Mouse (Mus musculus): Measurements from ENCODE around the gene Trappc10. TPM values are rescaled to one million over a fixed set of nuclear protein-coding genes. Genes with fewer than 3 reads are reported as not detected.

Gene Trappc10
- polyA plus RNA-seq (2016; fragmentation: Nextera tagmentation; extraction: Ambion mirVana), result 9.3 and 12.4 TPM in 2 replicates

- WGBS, result under 1% methylated on average over 74 of the region's 74 CpGs
Measured at GRCm38 (mm10) chr10:78244438-78245224, at the start of gene Trappc10. TSS of gene Trappc10 (minus strand) at chr10:78244641.

GRCm38 (mm10) chr10:78293576-78293975 lies 49.1 kb upstream of the Trappc10 start:
- no peak overlapping the region for H3K27ac ChIP-seq (replicated peaks)
- no peaks in the 10 kb centered on the region for H3K36me3 ChIP-seq
- 0 out of 2 replicates have a peak, but pooled peaks cover 8% of the 10 kb centered on the region for H3K4me1 ChIP-seq
- H3K9me3 ChIP-seq (replicated peaks), result no peaks in the 10 kb centered on the region
- no peak overlapping the region for H3K4me3 ChIP-seq
- no peaks in the 10 kb centered on the region for H3K27me3 ChIP-seq (ENCODE audit: low read depth, poor library complexity, severe bottlenecking)
- WGBS, result 93% methylated on average over 1 of the region's 1 CpGs
- no peak for DNase-seq (ENCODE audit: low spot score)

More at GRCm38 (mm10) chr10:78244438-78245224, at the start of gene Trappc10:
- Histone ChIP-seq H3K9me3 (replicated peaks) (no peaks in the 10 kb centered on the region), H3K4me3 (peak within 1 kb of the TSS; percentile 95), H3K27ac (replicated peaks) (peak within 1 kb of the TSS; percentile 87), H3K27me3 (ENCODE audit: low read depth, poor library complexity, severe bottlenecking) (peaks cover 6% of the 10 kb centered on the region; the same call in 1 of the 2 replicates), H3K36me3 (no peaks in the 10 kb centered on the region), H3K4me1 (peaks cover 23% of the 10 kb centered on the region)
- DNase-seq (ENCODE audit: low spot score), result peak; percentile 88

DNA sequence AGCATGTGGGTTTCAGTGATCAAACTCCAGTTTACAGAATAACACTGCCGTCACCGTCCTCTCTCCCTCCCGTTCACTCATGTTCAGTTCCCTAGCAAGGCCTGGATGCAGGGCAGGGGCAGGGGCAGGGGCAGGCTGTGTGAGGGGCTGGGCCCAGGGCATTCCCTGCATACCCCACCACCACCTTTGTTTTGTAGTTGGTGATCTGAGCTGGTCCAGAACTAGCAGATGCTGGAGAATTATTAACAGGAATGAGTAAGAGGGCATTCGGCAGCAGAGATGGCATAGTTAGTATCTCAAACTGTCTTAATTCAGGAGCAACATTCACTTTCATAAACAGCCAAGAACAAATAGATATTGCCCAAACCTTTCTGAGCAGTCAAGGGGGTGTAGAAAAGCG lies 47.9 kb upstream of the Trappc10 start:
- H3K36me3 ChIP-seq, result peaks cover 9% of the 10 kb centered on the region
- H3K27ac ChIP-seq (replicated peaks), result no peak overlapping the region
- WGBS, result 93% methylated on average over 5 of the region's 5 CpGs
- DNase-seq (ENCODE audit: low spot score), result no peak
- no peak overlapping the region for H3K4me3 ChIP-seq
- H3K9me3 ChIP-seq (replicated peaks), result no peaks in the 10 kb centered on the region
- H3K27me3 ChIP-seq (ENCODE audit: low read depth, poor library complexity, severe bottlenecking), result no peaks in the 10 kb centered on the region
- 0 out of 2 replicates have a peak, but pooled peaks cover 4% of the 10 kb centered on the region for H3K4me1 ChIP-seq

DNA sequence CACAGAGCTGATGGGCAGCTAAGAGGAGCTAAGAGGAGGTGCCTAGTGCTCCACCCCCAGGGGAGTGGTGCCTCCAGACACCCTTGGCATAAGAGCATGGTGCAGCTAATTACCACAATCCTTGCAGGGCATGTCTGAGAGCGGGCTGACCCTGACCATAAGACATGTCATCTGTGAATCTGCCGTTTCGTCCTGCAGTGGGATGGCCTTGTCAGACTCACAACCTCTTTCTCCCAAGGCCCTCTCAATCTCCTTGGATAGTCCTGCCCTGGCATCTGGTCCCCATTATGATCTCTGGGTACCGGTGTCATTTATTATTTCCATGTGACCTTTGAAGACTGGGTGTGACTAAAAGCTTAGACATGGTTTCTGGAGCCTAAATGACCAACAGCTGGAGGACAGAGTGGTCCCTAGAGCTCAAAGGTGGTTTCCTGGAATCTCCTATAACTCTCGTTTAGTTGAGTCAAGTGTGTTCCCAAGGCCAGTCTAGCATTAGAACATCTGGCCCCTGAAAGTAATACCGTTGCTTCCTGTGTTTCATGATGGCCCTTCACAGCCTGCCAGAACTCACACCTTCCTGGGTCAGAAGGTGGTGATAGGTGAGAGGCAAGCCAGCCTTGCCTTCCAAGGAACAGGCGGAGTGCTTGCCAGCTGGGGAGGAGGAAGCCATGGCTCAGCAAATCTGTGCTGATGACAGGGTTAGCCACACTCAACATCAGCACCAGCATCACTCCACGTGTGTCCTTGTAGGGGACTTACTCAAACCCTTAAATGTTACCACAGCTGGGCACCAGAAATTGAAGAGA lies 46.5 kb upstream of the Trappc10 start:
- Histone ChIP-seq H3K27me3 (ENCODE audit: low read depth, poor library complexity, severe bottlenecking) (no peaks in the 10 kb centered on the region), H3K4me1 (no peaks in the 10 kb centered on the region), H3K9me3 (replicated peaks) (no peaks in the 10 kb centered on the region), H3K27ac (replicated peaks) (no peak overlapping the region), H3K36me3 (peaks cover 23% of the 10 kb centered on the region), H3K4me3 (no peak overlapping the region)
- DNase-seq (ENCODE audit: low spot score), result no peak
- WGBS, result 82% methylated on average over 8 of the region's 8 CpGs

DNA sequence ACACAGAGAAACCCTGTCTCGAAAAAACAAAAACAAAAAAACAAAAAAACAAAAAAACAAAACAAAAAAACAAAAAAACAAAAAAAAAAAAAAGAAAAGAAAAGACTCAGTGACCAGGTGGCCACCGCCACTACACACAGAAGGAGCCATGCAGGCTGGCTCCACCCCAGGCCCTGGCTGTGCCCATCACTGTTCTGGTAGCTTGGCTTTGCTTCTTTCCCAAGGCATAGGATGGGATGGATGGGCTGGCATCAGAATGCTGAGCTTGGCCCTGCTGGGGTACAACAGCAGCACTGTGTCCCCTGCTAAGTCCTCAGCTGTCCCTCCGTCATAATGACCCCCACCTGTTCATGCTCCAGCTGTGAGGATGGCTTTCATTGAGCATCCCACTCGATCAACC lies 44.5 kb upstream of the Trappc10 start:
- no peak overlapping the region for H3K27ac ChIP-seq (replicated peaks)
- H3K36me3 ChIP-seq, result peaks cover 44% of the 10 kb centered on the region
- H3K4me3 ChIP-seq, result no peak overlapping the region
- no peak for DNase-seq (ENCODE audit: low spot score)
- no peaks in the 10 kb centered on the region for H3K9me3 ChIP-seq (replicated peaks)
- H3K27me3 ChIP-seq (ENCODE audit: low read depth, poor library complexity, severe bottlenecking), result no peaks in the 10 kb centered on the region
- no peaks in the 10 kb centered on the region for H3K4me1 ChIP-seq
- WGBS, result 89% methylated on average over 4 of the region's 4 CpGs

DNA sequence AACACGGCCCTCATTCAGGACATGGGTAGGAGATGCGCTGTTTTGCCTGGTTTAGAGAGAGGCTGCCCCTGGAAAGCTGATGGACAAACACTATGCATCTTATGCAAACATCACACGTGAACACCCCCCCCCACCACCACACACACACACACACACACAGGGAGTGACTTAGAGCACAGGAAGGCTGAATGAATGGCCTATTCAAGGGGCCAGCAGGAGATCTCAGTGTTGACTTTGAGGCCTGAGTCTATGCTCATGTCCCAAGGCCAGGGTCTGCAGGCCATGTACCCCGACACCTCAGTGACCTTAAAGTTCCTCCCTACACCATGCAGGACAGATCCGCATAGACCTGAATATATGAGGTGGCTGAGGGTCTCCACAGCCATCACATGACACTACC lies 43.7 kb upstream of the Trappc10 start:
- Histone ChIP-seq H3K9me3 (replicated peaks) (no peaks in the 10 kb centered on the region), H3K36me3 (peaks cover 51% of the 10 kb centered on the region), H3K27ac (replicated peaks) (no peak overlapping the region), H3K4me3 (no peak overlapping the region), H3K27me3 (ENCODE audit: low read depth, poor library complexity, severe bottlenecking) (no peaks in the 10 kb centered on the region), H3K4me1 (no peaks in the 10 kb centered on the region)
- no peak for DNase-seq (ENCODE audit: low spot score)
- WGBS, result 93% methylated on average over 5 of the region's 5 CpGs

GRCm38 (mm10) chr10:78287465-78288132 lies 43.2 kb upstream of the Trappc10 start:
- Histone ChIP-seq H3K27me3 (ENCODE audit: low read depth, poor library complexity, severe bottlenecking) (no peaks in the 10 kb centered on the region), H3K36me3 (peaks cover 57% of the 10 kb centered on the region), H3K27ac (replicated peaks) (no peak overlapping the region), H3K4me3 (no peak overlapping the region), H3K9me3 (replicated peaks) (no peaks in the 10 kb centered on the region), H3K4me1 (no peaks in the 10 kb centered on the region)
- DNase-seq (ENCODE audit: low spot score), result no peak
- 94% methylated on average over 22 of the region's 22 CpGs for WGBS

GRCm38 (mm10) chr10:78285959-78286358 lies 41.5 kb upstream of the Trappc10 start:
- peaks cover 73% of the 10 kb centered on the region for H3K36me3 ChIP-seq
- no peaks in the 10 kb centered on the region for H3K27me3 ChIP-seq (ENCODE audit: low read depth, poor library complexity, severe bottlenecking)
- no peak overlapping the region for H3K27ac ChIP-seq (replicated peaks)
- DNase-seq (ENCODE audit: low spot score), result no peak
- no peaks in the 10 kb centered on the region for H3K4me1 ChIP-seq
- WGBS, result 90% methylated on average over 4 of the region's 4 CpGs
- H3K9me3 ChIP-seq (replicated peaks), result no peaks in the 10 kb centered on the region
- H3K4me3 ChIP-seq, result no peak overlapping the region

- Histone ChIP-seq H3K27ac (replicated peaks) (no peak overlapping the region), H3K4me3 (no peak overlapping the region), H3K4me1 (no peaks in the 10 kb centered on the region), H3K9me3 (replicated peaks) (no peaks in the 10 kb centered on the region), H3K27me3 (ENCODE audit: low read depth, poor library complexity, severe bottlenecking) (no peaks in the 10 kb centered on the region), H3K36me3 (peaks cover 79% of the 10 kb centered on the region)
- no peak for DNase-seq (ENCODE audit: low spot score)
- WGBS, result 85% methylated on average over 6 of the region's 6 CpGs
Measured at GRCm38 (mm10) chr10:78285409-78285808, 41.0 kb upstream of the Trappc10 start.

DNA sequence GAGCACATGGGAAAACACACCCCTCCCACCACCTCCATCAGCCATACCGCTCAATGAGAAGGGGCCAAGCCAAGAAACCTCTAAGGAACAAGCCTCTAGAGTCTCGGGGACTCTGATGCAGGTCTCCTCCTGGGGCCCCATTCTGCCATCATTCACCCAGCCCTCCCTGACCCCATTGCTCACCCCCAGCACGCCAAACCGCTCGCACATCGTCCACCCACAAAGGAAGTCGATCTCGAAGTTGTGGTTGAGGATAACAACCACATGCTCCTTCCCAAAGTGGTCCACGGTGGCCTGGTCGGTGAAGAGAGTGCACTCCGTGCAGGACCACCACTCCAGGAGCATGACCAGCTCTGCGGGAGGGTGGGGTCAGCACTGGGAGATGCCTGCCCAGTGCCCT lies 40.4 kb upstream of the Trappc10 start:
- no peak overlapping the region for H3K4me3 ChIP-seq
- no peaks in the 10 kb centered on the region for H3K9me3 ChIP-seq (replicated peaks)
- DNase-seq (ENCODE audit: low spot score), result no peak
- no peaks in the 10 kb centered on the region for H3K4me1 ChIP-seq
- no peaks in the 10 kb centered on the region for H3K27me3 ChIP-seq (ENCODE audit: low read depth, poor library complexity, severe bottlenecking)
- H3K36me3 ChIP-seq, result peaks cover 85% of the 10 kb centered on the region
- H3K27ac ChIP-seq (replicated peaks), result no peak overlapping the region
- 93% methylated on average over 12 of the region's 12 CpGs for WGBS

DNA sequence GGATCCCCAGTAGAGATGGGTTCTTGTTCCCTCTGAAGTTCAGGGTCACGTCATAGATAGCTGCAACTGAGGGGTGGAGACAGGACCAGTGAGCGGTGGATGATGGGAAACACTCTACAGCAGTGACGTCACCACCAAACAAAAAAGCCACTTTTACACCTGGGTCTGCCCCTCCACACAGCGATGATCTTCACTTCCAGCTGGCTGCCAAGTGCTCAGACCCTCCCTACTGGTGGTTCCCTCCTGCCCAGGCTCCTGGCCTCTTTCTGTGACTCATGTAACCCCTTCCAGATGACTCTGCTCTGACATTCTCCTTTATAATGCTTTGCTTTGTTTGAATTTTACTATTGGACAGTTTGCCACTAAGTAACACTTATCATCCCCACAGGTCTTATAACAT lies 38.0 kb upstream of the Trappc10 start:
- Histone ChIP-seq H3K9me3 (replicated peaks) (no peaks in the 10 kb centered on the region), H3K27ac (replicated peaks) (no peak overlapping the region), H3K4me1 (no peaks in the 10 kb centered on the region), H3K27me3 (ENCODE audit: low read depth, poor library complexity, severe bottlenecking) (no peaks in the 10 kb centered on the region), H3K4me3 (no peak overlapping the region), H3K36me3 (peaks cover 97% of the 10 kb centered on the region)
- 94% methylated on average over 4 of the region's 4 CpGs for WGBS
- no peak for DNase-seq (ENCODE audit: low spot score)

GRCm38 (mm10) chr10:78280486-78280885 lies 36.0 kb upstream of the Trappc10 start:
- WGBS, result 87% methylated on average over 9 of the region's 9 CpGs
- DNase-seq (ENCODE audit: low spot score), result no peak
- no peak overlapping the region for H3K4me3 ChIP-seq
- H3K27ac ChIP-seq (replicated peaks), result no peak overlapping the region
- no peaks in the 10 kb centered on the region for H3K4me1 ChIP-seq
- H3K36me3 ChIP-seq, result peaks cover 94% of the 10 kb centered on the region
- no peaks in the 10 kb centered on the region for H3K9me3 ChIP-seq (replicated peaks)
- H3K27me3 ChIP-seq (ENCODE audit: low read depth, poor library complexity, severe bottlenecking), result no peaks in the 10 kb centered on the region

Data from midbrain, embryonic 10.5 days (tissue).